Mouse (Mus musculus) cerebellum, adult 2 months (tissue): ENCODE results near the gene Arsj.

Experiments used
- CTCF ChIP-seq: fragments of 200-500 bp; IDR thresholded peaks from 2 replicates; pipeline ENCODE4 v1.5.1; 2011; ENCODE audit warnings: low read depth, mild to moderate bottlenecking, control low read depth, low read length, moderate library complexity, borderline replicate concordance; ENCODE audit not compliant: insufficient read depth
- POLR2A ChIP-seq: fragments of 200-500 bp; IDR thresholded peaks from 2 replicates; pipeline ENCODE4 v1.6.1; 2011; ENCODE audit warnings: low read length, control low read depth, borderline replicate concordance; ENCODE audit not compliant: insufficient read depth

DNA sequence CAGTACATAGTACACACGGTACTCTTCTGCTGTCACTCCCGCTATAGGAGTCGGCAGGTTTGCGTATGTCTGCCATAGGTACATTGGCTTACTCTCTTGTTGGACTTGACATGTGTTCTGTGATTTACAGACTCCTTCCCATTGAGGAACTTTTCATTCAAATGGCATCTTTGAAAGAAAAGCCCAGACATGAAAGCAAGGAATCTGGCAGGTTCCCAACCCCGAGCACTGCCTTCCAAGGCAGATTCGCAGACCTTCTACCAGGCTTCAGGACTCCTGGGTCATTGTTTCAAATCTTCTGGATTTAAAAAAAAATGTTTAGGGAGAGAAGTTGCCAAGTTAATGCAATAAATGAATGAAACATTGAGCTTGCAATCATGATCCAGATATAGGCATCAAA is 19.8 kb downstream of the Arsj start:
- TF ChIP-seq CTCF (no peak), POLR2A (no peak)
